Mouse (Mus musculus) gastrocnemius, postnatal 10 days (tissue): ENCODE measurements at regions not wholly inside any gene's neighbourhood (a gene's known extent, or its start where the extent isn't known, plus 50 kb on each side); places are given as distances from the start of the nearest gene placed in this dataset.

Source experiments
- DNase-seq: peaks from one replicate; pipeline ENCODE4 v3.0.0; 2021; ENCODE audit warnings: mixed read lengths

DNA sequence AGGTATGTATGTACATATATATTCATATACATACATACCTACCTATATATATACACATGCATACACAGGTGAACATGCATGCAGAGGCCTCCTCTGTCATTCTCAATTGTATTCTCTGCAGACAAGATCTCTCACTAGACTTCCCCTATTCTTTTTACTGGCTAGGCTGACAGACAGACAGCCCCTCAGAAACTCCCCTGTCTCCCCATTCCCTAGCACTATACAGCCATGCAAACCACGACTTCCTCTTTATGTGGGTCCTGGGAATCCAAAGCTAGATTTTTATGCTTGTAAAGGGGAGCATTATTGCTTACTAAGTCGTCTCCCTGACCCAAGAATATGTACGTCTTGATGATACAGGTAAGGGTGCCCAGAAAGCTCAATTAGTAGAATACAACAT, 86.9 kb downstream of the Fam124b start:
- no peak for DNase-seq

DNA sequence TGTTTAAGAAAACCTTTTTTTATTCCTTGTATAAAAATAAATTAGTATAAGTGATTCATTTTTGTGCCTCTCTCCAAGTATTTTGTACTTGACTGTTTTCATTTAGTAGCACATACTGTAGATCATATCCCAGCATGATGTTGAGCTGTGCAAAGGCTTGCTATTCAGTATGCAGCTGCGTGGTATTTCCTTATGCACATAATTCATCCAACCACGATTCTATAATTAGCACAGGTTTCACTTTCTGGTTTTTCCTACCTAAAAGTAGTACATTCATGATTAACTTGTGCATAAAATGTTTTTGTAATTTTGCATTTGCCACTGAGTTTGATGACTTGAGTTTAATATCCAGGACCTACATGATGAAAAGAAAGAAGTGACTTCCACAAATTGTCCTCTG, 94.3 kb downstream of the Fam124b start:
- no peak for DNase-seq

DNA sequence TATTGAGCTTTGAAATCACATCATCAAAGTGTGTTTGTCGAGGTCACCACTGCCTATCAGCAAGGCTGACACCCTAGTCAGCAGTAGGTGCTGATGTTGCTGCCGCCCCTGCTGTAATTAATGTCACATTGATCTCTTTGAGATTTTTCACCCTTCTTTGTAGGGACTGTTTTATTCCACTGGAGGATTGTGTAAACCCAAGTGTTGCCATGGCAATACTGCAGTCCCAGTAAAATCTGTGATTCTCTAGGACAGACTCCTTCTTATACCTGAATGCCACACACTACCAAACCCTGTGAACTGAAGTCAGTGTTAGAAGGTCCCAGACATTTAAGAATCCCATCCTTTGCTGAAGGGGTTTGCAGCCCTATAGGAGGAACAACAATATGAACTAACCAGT, 102.4 kb downstream of the Fam124b start:
- DNase-seq = no peak

DNA sequence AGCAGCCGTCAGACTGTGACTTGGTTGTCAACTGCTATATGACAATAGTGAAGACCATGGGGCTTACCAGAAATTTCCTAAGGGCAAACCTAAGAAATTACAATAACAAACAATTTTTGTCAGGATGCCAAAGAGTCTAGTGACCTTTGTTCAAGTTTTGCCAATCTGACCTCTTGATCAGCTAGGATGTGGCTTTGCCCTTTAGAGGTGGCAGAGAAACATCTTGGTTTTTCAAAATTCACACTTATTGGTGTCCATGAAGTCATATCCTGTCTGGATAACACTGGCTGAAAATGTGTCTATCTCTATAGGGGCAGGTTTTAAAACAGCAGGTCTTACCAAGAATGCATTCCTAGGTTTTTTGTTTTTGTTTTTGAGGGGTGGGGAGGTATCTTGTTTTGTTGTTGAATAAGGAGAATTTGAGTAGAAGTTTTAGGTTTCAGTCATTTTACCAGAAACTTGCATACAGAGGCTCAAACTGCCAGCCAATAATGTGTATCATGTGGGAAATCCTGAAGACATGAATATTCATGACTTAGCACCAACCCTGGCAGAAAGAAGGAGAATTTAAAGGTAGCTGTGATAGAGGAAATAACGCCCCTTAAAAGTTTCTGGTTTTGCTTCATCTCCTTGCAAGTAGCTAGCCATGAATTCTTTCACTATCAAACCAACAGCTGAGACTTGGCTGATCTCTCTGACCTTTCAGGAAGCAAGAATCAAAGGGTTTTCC, 110.4 kb downstream of the Fam124b start:
- no peak for DNase-seq

DNA sequence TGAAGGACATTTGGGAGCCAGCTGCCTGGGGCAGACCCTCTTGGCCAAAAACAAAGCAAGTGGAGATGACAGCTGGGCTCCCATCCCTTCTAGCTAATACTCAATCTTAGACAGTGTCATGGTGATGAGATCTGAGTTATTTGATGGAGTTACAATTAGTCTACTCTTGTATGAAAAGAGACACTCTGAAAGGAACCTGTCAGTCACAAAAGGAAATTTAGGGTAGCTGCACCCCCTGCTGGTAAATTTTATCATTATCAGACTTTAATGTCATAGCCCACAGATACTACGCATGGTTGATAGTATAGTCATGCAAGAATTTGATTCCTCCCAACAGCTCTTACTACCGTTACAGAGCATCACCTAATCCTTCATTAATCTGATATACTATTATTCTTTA, 112.0 kb downstream of the Fam124b start:
- DNase-seq = no peak

DNA sequence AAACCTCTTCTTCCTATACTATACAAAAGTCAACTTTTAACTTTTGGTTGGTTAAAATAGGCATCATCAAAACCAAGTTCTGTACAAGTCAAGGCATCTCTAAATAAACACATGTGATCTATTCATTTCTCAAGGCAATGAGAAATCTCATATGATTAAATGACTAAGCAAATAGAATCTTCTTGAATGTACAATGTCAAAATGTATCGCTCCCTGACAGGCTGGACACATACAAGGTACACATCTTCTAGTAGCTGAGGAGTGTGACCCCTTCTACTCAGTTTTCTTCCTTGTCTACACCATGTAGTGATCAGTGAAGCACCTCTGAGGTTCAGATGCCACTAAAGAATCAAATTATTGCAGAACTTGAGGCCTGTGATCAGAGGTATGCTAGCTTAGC, 120.0 kb downstream of the Fam124b start:
- no peak for DNase-seq

DNA sequence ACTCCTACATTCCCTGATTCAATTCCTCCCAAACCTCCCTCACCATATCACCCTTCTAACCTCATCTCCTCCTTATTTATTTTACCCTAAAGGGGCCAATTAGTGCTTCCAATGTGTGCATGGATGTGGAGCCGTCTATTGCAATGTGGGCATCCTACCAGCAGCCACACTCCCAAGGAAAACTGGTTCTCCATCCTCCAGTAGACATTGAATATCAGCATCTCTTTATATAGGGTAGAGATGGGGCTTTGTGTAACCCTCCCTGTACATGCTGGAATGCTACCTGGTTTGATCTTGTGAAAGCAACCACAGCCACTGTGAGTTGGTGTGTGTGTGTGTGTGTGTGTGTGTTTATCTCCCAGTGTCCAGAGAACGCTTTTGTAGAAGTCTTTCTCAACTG, 126.5 kb downstream of the Fam124b start:
- DNase-seq = no peak

DNA sequence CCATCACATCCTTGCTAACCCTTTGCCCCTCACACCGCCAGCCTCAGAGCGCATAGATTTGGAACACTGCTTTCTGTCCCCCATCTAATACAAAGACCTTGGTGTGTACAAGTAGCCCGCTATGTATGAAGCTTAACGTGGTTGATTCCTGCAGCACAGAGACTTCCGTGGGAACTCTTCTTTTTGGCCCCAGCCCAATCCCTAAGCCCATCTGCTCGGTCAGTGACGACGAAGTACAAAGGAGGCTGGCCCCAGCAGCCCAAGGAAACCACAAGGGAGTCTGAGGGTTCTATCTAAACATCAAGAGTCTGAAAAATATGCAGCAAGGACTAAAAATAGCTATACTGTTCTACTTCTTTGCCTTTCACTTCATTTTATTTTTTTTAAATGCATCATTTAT, 126.9 kb downstream of the Fam124b start:
- DNase-seq = no peak

DNA sequence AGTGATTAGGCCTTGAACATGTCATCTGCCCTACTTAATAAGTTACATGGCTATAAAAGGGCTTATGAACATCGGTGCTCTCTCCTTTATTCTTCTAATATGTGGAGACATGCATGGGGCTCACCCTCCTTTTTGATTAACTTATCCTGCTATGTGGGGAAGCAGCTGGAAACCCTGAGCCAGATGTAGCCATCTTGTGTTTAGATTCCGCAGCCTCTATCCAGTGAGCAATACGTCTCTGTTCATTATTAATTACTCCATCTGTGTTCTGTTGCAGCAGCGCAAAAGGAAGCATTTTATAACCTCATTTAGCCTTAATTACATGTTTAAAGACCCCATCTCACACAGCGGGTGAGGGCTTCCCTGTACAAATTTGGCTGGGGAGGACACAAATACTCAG, 129.6 kb downstream of the Fam124b start:
- no peak for DNase-seq

DNA sequence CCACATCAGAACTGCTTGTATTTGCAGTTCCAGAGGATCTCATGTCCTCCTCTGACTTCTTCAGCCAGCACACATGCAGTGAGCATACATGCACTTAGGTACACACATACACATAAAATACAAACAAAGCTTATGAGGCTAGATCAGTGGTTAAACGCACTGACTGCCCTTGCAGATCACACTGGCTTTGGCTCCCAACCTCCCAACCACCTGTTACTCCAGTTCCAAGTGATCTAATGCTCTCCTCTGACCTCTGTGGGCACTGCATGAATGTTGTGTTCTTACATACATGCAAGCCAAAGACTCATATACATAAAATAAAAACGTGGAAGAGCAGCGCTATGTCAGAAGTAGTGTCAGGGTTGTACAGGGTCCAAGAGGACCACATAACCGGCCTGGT, 141.9 kb downstream of the Fam124b start:
- DNase-seq = no peak

DNA sequence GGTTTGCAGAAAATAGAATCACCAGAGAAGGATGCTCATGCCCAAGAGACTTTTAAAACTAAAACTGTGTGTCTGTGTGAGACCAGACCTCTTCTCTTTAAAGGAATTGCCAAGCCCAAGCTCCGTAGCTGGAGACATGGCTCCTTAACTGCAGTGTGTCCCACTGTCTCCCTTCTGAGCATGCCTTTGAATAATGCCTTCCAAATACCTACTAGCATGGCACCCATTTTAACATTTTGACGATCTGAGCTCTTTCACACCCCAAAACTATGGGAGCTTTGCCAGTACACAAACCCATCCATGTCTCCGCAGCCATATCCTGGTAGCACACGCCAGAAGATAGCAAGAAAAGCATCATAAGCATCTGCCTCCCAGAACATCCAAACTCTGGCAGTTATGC, 143.9 kb downstream of the Fam124b start:
- DNase-seq = no peak

DNA sequence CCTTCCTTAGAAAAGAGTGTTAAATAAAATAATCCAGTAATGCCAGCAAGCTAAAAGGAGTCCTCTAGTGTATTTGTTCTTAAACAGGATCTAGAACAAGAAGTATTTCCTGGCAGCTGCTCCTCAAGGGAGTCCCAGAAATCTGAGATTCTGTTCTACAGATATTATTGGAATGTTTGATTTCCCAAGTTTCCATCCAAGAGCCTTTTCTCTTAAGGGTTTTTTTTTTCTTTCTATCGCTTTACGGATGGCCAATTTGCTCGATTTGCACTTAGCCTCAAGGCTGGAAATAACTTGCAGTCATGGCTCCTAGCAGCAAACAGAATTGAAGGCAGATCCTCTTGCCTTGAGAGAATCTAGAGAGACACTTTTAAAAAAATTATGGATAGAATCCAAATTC, 144.3 kb downstream of the Fam124b start:
- DNase-seq = no peak

DNA sequence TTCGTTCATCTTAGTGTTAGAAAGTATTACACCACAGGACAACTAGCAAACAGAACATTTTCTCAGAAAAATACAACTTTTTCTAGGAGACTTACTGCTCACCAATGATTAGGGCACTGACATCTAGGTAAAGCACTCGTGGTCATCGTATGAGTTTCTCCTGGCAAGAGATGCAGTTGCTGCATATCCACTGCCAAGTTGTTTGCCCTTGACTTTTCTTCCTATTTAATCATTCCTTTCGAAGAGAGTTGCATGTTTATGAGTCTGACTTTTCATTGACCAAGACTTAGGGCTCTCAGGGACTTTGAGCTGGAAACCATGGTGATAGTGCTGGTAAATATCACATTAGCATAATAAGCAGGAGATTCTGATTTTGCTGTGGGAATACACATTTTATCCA, 149.1 kb downstream of the Fam124b start:
- no peak for DNase-seq

DNA sequence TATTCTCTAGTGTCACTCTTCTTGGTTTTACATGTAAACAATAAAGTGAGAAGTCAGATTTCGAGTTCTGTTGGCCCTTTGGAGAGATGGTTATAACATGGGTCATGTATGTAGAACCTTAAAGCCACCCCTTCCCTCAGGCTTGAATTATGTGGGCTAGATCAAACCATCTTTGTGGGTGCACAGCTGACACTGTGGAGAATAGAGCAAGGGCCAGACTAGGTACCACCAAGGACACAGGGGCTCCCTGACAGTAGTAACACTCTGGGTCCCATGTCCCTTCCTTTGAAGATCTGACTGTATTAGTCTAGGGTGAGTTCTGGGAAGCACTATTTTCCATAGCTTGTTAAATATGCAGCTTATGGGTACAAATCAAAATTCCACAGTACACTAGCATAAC, 156.2 kb downstream of the Fam124b start:
- no peak for DNase-seq

DNA sequence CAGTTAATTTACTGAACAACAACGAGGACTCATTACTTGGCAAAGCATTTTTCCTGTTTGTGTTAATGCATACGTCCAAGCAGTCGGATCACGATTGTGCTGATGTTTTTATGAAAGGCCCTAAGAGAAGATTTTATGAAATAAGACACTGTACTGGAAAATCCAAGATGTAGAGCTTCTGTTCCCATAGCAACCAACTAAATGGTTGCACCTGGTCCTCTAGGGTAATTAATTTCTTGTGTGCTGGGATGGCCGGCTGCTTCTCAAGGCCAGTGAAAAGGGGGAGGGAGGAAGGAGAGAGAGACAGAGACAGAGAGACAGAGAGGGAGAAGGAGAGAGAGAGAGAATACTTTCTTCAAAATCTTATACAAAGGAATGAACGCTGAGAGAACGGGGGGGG, 156.6 kb downstream of the Fam124b start:
- no peak for DNase-seq

DNA sequence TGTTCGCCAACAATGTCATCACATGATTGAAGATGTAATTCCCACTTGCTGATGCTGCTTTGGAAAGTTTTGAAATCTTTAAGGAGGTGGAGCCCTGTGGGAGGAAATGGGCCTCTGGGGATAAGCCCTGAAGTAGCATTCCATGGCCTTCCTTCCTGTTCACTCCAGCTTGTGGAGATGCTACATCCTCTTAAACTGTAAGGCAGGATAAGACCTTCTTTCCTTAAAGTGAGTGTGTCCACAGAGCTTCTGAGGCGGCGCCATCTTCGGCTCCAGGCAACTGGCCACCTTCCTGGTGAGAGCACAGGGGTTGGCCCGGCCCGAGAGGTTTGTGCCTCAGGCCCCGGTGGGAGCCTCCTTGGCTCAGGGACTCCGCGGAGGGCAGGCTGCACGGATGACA, 173.1 kb downstream of the Fam124b start:
- no peak for DNase-seq

DNA sequence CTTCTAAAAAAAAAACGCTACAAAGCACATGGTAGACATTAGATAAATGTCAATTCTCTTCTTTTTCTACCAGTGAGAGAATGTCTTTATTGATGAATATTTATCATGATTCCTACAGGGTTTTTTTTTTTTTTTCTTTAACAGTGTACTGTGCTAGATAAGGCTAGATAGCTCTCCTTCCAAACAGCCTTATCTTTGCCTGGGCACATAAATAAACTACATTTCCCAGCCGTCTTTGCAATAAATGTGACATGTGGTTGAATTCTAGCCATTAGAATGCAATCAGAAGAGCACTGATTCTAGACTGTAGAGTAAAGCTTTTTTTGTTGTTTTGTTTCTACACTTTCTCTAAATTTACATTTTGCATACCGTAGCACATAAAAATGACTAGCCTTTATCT, 177.9 kb downstream of the Fam124b start:
- DNase-seq = no peak

DNA sequence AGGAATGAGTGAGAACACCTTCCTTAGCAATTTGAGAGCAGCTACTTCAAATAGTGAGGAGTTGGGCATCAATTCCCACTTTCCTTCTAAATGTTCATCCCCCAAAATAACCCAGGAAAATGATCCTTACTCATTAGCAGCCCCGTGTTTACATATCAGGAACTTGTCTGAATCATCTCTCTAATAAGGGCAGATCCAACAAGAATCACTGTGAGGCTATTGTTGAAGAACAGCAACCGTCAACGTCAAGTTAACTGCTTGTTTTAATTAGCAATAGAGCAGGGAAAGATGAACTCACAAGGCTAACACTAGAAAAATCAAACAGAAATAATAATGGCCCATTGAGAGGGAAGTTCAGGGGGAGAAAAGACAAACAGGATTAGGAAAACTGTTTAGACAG, 178.4 kb downstream of the Fam124b start:
- DNase-seq = no peak

DNA sequence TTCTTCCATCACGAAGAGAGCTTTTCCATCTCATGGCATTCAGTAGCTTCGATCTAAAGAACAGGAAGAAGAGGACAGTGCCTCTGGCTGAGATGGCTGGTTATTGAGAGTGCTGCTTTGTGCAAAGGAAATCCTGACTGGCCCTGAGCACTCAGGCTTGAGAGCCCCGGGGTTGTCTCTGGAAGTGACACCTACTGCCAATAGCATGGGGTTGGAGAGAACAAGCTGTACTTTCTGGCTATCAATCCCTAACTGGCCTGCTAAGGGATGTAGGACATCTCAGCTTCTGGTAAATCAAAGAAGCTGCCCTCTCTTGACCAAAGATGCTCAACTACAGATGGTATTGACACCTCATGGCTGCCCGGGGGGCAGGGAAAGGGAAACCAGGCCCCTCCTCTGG, 178.2 kb upstream of the Serpine2 start:
- DNase-seq = no peak

DNA sequence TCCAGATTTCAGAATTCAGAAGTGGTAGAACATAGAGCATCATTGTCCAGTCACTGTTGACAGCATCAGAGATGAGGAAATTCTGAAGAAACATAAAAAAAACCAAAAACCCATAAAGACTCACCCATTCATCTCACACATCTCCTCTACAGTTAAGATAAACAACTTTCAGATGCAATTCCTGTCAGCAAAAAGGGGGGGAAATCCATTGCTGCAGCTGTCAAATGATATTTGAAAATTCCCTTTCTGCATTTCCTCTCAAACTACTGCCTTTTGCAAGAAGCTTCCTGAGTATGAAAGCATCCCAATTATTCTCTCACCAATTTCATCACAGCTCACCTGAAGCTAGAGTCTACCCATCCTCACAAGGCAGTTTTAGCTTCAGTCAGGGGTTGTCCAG, 177.1 kb upstream of the Serpine2 start:
- no peak for DNase-seq

DNA sequence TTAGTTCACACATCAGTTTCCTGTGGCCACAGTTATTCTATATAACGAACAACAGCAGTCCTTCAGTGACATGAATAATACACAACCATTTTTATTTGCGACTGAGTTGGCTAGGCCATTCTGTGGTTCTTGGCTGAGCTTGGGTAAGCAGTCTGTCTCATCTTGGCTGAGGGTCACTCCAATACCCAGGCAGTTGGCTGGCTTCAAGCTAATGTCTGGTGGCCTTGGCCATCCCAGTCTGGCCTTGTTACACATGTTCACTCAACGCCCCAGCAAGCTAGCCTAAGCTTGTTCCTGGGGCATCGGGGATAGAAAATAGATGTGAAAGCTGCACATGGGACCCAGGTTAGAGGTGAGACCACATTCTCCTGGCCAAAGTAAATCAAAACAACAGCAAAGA, 175.5 kb upstream of the Serpine2 start:
- no peak for DNase-seq

DNA sequence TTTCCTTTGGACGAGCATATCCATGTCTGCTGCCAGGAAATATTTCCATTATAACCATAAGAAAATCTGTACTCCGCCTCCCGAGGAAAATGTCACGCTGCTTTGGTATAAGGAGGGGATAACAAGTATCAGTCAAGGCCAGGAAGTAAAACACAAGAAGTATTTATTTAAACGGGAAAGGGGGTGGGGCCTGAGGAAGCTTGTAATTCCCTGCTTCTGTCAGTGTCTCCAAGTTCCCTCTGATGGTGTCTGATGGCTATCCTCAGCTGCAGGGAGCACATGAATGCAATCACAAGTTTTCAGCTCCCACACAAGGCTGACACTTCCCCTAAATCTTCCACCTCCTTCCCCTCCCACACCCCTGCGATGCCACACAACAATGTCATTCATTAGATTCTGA, 172.5 kb upstream of the Serpine2 start:
- DNase-seq = no peak

DNA sequence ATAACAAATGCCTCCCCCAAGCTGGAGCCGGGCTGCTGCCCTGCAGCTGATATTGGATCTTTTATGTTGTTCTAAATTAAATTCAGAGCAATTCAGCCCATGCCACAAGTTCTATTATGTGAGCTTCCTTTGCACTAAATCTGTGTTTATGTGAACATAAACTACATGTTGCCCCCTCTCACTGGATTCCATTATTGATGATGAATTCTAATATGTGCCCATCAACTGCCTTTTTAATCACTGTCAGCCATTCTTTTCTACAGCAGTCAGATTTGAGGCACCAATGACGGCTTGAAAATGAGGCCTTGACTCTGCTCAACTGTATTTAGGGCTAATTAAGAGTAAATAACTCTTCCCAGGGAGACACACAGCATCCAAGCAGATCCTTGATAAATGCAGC, 172.1 kb upstream of the Serpine2 start:
- no peak for DNase-seq

DNA sequence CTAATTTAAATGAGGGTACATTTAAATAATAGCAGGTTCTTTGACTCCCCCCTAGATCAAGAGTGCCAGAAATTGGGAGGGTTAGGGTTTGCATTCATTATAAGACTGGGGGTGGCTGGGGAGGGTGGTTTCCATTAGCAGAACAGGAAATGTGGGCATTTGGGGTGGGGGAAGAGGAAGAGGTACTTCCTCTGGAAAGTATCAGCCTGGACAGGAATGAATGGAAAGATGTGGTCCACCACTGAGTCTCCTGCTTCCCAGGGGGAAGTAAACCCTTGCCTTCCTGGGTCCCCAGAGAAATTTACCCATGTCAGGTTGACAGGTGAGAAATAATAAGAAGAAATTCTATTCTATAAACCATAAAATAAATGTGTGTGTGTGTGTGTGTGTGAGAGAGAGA, 171.5 kb upstream of the Serpine2 start:
- no peak for DNase-seq

DNA sequence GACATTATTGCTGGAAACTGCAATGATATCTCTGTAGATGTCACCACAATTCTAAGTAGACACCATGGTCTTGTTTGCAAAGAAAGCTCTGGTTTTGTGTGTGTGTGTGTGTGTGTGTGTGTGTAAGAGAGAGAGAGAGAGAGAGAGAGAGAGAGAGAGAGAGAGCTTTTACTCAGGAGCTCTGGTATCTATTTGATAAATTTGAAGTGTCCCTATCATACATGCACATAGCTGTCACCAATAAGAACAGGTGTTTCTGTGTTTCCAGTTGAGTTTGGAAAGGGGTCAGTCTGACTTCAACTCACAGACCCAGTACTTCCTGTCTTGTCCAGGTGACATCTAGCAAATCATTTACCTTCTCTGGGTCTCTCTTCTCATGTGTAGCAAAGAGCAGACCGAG, 169.7 kb upstream of the Serpine2 start:
- no peak for DNase-seq
